Mouse (Mus musculus): Measurements from ENCODE around the gene Tspan5. TPM values are rescaled to one million over a fixed set of nuclear protein-coding genes. Genes with fewer than 3 reads are reported as not detected.
A peak's percentile ranks its signal among the peaks of the same experiment; 100 is the strongest.

The Tspan5 gene
- polyA plus RNA-seq, 1 experiment from 2014 or later = 86.9 TPM

- peak; percentile 73 for ATAC-seq
- 0 out of 2 replicates have a peak, but pooled peaks cover 3% of the 10 kb centered on the region for H3K36me3 ChIP-seq (ENCODE audit: control insufficient read depth, insufficient read depth, low read length)
- no peak overlapping the region for H3K4me3 ChIP-seq (ENCODE audit: low read length)
- peaks cover 6% of the 10 kb centered on the region for H3K4me1 ChIP-seq (ENCODE audit: control insufficient read depth, insufficient read depth, low read depth, low read length)
- no peak overlapping the region for H3K9ac ChIP-seq (ENCODE audit: low read depth, low read length)
- H3K27me3 ChIP-seq (replicated peaks; ENCODE audit: control insufficient read depth, insufficient read depth, low read length) = no peaks in the 10 kb centered on the region
- 31% methylated on average over 17 of the region's 17 CpGs for WGBS
- no peak overlapping the region for H3K4me2 ChIP-seq (ENCODE audit: low read length)
- H3K9me3 ChIP-seq (ENCODE audit: control insufficient read depth, low read length) = no peaks in the 10 kb centered on the region
- peak overlapping the region; percentile 2; the same call in 1 of the 2 replicates for H3K27ac ChIP-seq (ENCODE audit: low read depth, low read length)
Observed at GRCm38 (mm10) chr3:138906112-138906880, 164.3 kb downstream of the Tspan5 start.

GRCm38 (mm10) chr3:138909313-138909712 is 167.3 kb downstream of the Tspan5 start:
- Histone ChIP-seq H3K4me1 (ENCODE audit: control insufficient read depth, insufficient read depth, low read depth, low read length) (peaks cover 6% of the 10 kb centered on the region), H3K27ac (ENCODE audit: low read depth, low read length) (no peak overlapping the region), H3K36me3 (ENCODE audit: control insufficient read depth, insufficient read depth, low read length) (no peaks in the 10 kb centered on the region), H3K4me2 (ENCODE audit: low read length) (no peak overlapping the region), H3K9me3 (ENCODE audit: control insufficient read depth, low read length) (no peaks in the 10 kb centered on the region), H3K4me3 (ENCODE audit: low read length) (no peak overlapping the region), H3K9ac (ENCODE audit: low read depth, low read length) (no peak overlapping the region), H3K27me3 (replicated peaks; ENCODE audit: control insufficient read depth, insufficient read depth, low read length) (no peaks in the 10 kb centered on the region)
- 91% methylated on average over 2 of the region's 2 CpGs for WGBS
- ATAC-seq = no peak

DNA sequence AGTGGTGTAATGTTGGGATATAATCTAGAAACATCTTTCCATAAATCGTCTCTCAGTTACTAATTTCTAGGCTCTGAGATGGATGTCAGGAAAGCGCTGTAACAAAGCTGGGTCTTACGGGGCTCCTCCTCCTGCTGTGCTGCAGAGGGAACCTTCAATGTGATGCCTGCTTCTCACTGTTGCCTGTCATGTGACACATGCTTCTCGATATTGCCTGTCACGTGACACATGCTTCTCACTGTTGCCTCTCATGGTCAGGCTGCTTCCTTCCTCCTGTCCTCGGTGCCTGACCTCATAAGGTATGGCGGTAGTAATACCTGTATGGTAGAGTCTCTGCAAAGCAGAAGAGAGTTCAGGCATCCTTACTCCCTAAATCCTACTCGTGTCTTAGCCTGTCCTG is 170.5 kb downstream of the Tspan5 start:
- Histone ChIP-seq H3K36me3 (ENCODE audit: control insufficient read depth, insufficient read depth, low read length) (no peaks in the 10 kb centered on the region), H3K9me3 (ENCODE audit: control insufficient read depth, low read length) (no peaks in the 10 kb centered on the region), H3K4me2 (ENCODE audit: low read length) (no peak overlapping the region), H3K27me3 (replicated peaks; ENCODE audit: control insufficient read depth, insufficient read depth, low read length) (no peaks in the 10 kb centered on the region), H3K9ac (ENCODE audit: low read depth, low read length) (no peak overlapping the region), H3K4me1 (ENCODE audit: control insufficient read depth, insufficient read depth, low read depth, low read length) (no peaks in the 10 kb centered on the region; the same call in 1 of the 2 replicates), H3K27ac (ENCODE audit: low read depth, low read length) (no peak overlapping the region), H3K4me3 (ENCODE audit: low read length) (no peak overlapping the region)
- WGBS = 89% methylated on average over 8 of the region's 8 CpGs
- ATAC-seq = no peak

- Histone ChIP-seq H3K27ac (ENCODE audit: low read depth, low read length) (no peak overlapping the region), H3K27me3 (replicated peaks; ENCODE audit: control insufficient read depth, insufficient read depth, low read length) (no peaks in the 10 kb centered on the region), H3K9me3 (ENCODE audit: control insufficient read depth, low read length) (no peaks in the 10 kb centered on the region), H3K9ac (ENCODE audit: low read depth, low read length) (no peak overlapping the region), H3K4me3 (ENCODE audit: low read length) (no peak overlapping the region), H3K4me1 (ENCODE audit: control insufficient read depth, insufficient read depth, low read depth, low read length) (no peaks in the 10 kb centered on the region; the same call in 1 of the 2 replicates), H3K36me3 (ENCODE audit: control insufficient read depth, insufficient read depth, low read length) (no peaks in the 10 kb centered on the region), H3K4me2 (ENCODE audit: low read length) (no peak overlapping the region)
- no peak for ATAC-seq
- WGBS = 70% methylated on average over 8 of the region's 8 CpGs
Observed at GRCm38 (mm10) chr3:138914626-138915288, 172.8 kb downstream of the Tspan5 start.

GRCm38 (mm10) chr3:138916591-138916990 is 174.6 kb downstream of the Tspan5 start:
- WGBS = 83% methylated on average over 4 of the region's 4 CpGs
- Histone ChIP-seq H3K9me3 (ENCODE audit: control insufficient read depth, low read length) (no peaks in the 10 kb centered on the region), H3K9ac (ENCODE audit: low read depth, low read length) (no peak overlapping the region), H3K4me1 (ENCODE audit: control insufficient read depth, insufficient read depth, low read depth, low read length) (no peaks in the 10 kb centered on the region; the same call in 1 of the 2 replicates), H3K27ac (ENCODE audit: low read depth, low read length) (no peak overlapping the region), H3K4me2 (ENCODE audit: low read length) (no peak overlapping the region), H3K27me3 (replicated peaks; ENCODE audit: control insufficient read depth, insufficient read depth, low read length) (no peaks in the 10 kb centered on the region), H3K36me3 (ENCODE audit: control insufficient read depth, insufficient read depth, low read length) (no peaks in the 10 kb centered on the region), H3K4me3 (ENCODE audit: low read length) (no peak overlapping the region)
- ATAC-seq = no peak

- H3K4me2 ChIP-seq (ENCODE audit: low read length) = no peak overlapping the region
- H3K4me3 ChIP-seq (ENCODE audit: low read length) = no peak overlapping the region
- no peaks in the 10 kb centered on the region for H3K27me3 ChIP-seq (replicated peaks; ENCODE audit: control insufficient read depth, insufficient read depth, low read length)
- H3K9ac ChIP-seq (ENCODE audit: low read depth, low read length) = no peak overlapping the region
- WGBS = 88% methylated on average over 4 of the region's 4 CpGs
- H3K4me1 ChIP-seq (ENCODE audit: control insufficient read depth, insufficient read depth, low read depth, low read length) = no peaks in the 10 kb centered on the region; the same call in 1 of the 2 replicates
- no peaks in the 10 kb centered on the region for H3K36me3 ChIP-seq (ENCODE audit: control insufficient read depth, insufficient read depth, low read length)
- H3K9me3 ChIP-seq (ENCODE audit: control insufficient read depth, low read length) = no peaks in the 10 kb centered on the region
- no peak overlapping the region for H3K27ac ChIP-seq (ENCODE audit: low read depth, low read length)
- no peak for ATAC-seq
Observed at GRCm38 (mm10) chr3:138917016-138917415, 175.0 kb downstream of the Tspan5 start.

GRCm38 (mm10) chr3:138918241-138918640 is 176.2 kb downstream of the Tspan5 start:
- H3K27ac ChIP-seq (ENCODE audit: low read depth, low read length) = no peak overlapping the region
- H3K4me3 ChIP-seq (ENCODE audit: low read length) = no peak overlapping the region
- no peak overlapping the region for H3K4me2 ChIP-seq (ENCODE audit: low read length)
- no peak for ATAC-seq
- no peaks in the 10 kb centered on the region for H3K27me3 ChIP-seq (replicated peaks; ENCODE audit: control insufficient read depth, insufficient read depth, low read length)
- H3K9ac ChIP-seq (ENCODE audit: low read depth, low read length) = no peak overlapping the region
- H3K9me3 ChIP-seq (ENCODE audit: control insufficient read depth, low read length) = no peaks in the 10 kb centered on the region
- H3K4me1 ChIP-seq (ENCODE audit: control insufficient read depth, insufficient read depth, low read depth, low read length) = no peaks in the 10 kb centered on the region; the same call in 1 of the 2 replicates
- WGBS = 95% methylated on average over 4 of the region's 4 CpGs
- no peaks in the 10 kb centered on the region for H3K36me3 ChIP-seq (ENCODE audit: control insufficient read depth, insufficient read depth, low read length)

- no peaks in the 10 kb centered on the region for H3K9me3 ChIP-seq (ENCODE audit: control insufficient read depth, low read length)
- ATAC-seq = no peak
- WGBS = 70% methylated on average over 8 of the region's 8 CpGs
- peaks cover 8% of the 10 kb centered on the region for H3K36me3 ChIP-seq (ENCODE audit: control insufficient read depth, insufficient read depth, low read length)
- H3K4me3 ChIP-seq (ENCODE audit: low read length) = no peak overlapping the region
- H3K4me2 ChIP-seq (ENCODE audit: low read length) = no peak overlapping the region
- no peak overlapping the region for H3K27ac ChIP-seq (ENCODE audit: low read depth, low read length)
- no peaks in the 10 kb centered on the region for H3K27me3 ChIP-seq (replicated peaks; ENCODE audit: control insufficient read depth, insufficient read depth, low read length)
- H3K4me1 ChIP-seq (ENCODE audit: control insufficient read depth, insufficient read depth, low read depth, low read length) = no peaks in the 10 kb centered on the region
- no peak overlapping the region for H3K9ac ChIP-seq (ENCODE audit: low read depth, low read length)
Observed at GRCm38 (mm10) chr3:138926161-138926560, 184.2 kb downstream of the Tspan5 start.

DNA sequence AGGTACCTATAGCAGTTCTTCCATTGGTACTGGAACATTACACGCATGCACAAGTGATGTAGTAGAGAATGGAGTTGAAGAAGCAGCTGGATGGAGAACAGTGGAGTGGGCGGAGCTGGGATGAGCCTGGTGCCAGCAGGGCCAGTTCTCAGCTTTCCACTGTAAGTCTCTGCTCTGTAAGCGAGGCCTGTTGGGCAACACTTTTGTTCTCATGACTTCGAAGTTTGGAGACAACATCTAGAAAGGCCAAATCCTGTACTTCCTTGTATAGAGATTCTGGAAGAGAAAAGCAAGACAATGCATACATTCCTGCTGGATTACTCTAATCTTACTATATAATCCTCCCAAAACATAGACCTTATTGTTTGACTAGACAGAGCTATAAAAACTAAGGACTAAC is 185.4 kb downstream of the Tspan5 start:
- peaks cover 8% of the 10 kb centered on the region for H3K36me3 ChIP-seq (ENCODE audit: control insufficient read depth, insufficient read depth, low read length)
- H3K9ac ChIP-seq (ENCODE audit: low read depth, low read length) = no peak overlapping the region
- 93% methylated on average over 4 of the region's 4 CpGs for WGBS
- no peak overlapping the region for H3K4me2 ChIP-seq (ENCODE audit: low read length)
- no peaks in the 10 kb centered on the region for H3K4me1 ChIP-seq (ENCODE audit: control insufficient read depth, insufficient read depth, low read depth, low read length)
- no peak overlapping the region for H3K27ac ChIP-seq (ENCODE audit: low read depth, low read length)
- no peaks in the 10 kb centered on the region for H3K9me3 ChIP-seq (ENCODE audit: control insufficient read depth, low read length)
- H3K4me3 ChIP-seq (ENCODE audit: low read length) = no peak overlapping the region
- no peaks in the 10 kb centered on the region for H3K27me3 ChIP-seq (replicated peaks; ENCODE audit: control insufficient read depth, insufficient read depth, low read length)
- no peak for ATAC-seq
